Mouse (Mus musculus) adrenal gland, adult 8-10 months (tissue): ENCODE results near the gene Raf1. TPM values are rescaled to one million over a fixed set of nuclear protein-coding genes. Genes with fewer than 3 reads are reported as not detected.
A peak's percentile ranks its signal among the peaks of the same experiment; 100 is the strongest.
"Not testable (repeated sequence)": the region's sequence is repeated elsewhere in the genome, so short reads cannot be mapped to it uniquely, and the experiment has no call there.

ENCODE experiments used
- DNase-seq: peaks from one replicate; pipeline ENCODE4 v3.0.0; 2022
- total RNA-seq, 4 experiments: library from RNA; stranded (reverse); gene quantifications; 2 replicates each; pipeline ENCODE4 v1.2.4; 2022

Gene Raf1
- total RNA-seq, 4 experiments from 2014 or later = 88.8 to 113 (median 97.7) TPM

- no peak for DNase-seq
Observed at GRCm38 (mm10) chr6:115681066-115681465, 4.6 kb upstream of the Raf1 start.

GRCm38 (mm10) chr6:115678012-115678411 is 1.6 kb upstream of the Raf1 start:
- no peak for DNase-seq

- no peak for DNase-seq
Observed at GRCm38 (mm10) chr6:115677441-115677840, 1.0 kb upstream of the Raf1 start.

- peak; percentile 78 for DNase-seq
Observed at GRCm38 (mm10) chr6:115675508-115676336, 713 bp downstream of the Raf1 start.

GRCm38 (mm10) chr6:115675166-115675507 is 1.3 kb downstream of the Raf1 start:
- no peak for DNase-seq

GRCm38 (mm10) chr6:115674316-115674715 is 2.1 kb downstream of the Raf1 start:
- no peak for DNase-seq

- DNase-seq = no peak
Observed at GRCm38 (mm10) chr6:115672700-115673099, 3.7 kb downstream of the Raf1 start.

GRCm38 (mm10) chr6:115666641-115667040 is 9.8 kb downstream of the Raf1 start:
- peak; percentile 57 for DNase-seq

GRCm38 (mm10) chr6:115664268-115664667 is 12.2 kb downstream of the Raf1 start:
- DNase-seq = no peak

GRCm38 (mm10) chr6:115658802-115659201 is 17.6 kb downstream of the Raf1 start:
- no peak for DNase-seq

- DNase-seq = no peak
Observed at GRCm38 (mm10) chr6:115653939-115654338, 22.5 kb downstream of the Raf1 start.

GRCm38 (mm10) chr6:115651719-115652118 is 24.7 kb downstream of the Raf1 start:
- DNase-seq = no peak

- no peak for DNase-seq
Observed at GRCm38 (mm10) chr6:115650476-115651427, 25.7 kb downstream of the Raf1 start.

GRCm38 (mm10) chr6:115649792-115650365 is 26.6 kb downstream of the Raf1 start:
- no peak for DNase-seq

- DNase-seq = no peak
Observed at GRCm38 (mm10) chr6:115643315-115643714, 33.1 kb downstream of the Raf1 start.

- DNase-seq = not testable (repeated sequence)
Observed at GRCm38 (mm10) chr6:115638188-115638587, 38.2 kb downstream of the Raf1 start.

- DNase-seq = peak; percentile 31
Observed at GRCm38 (mm10) chr6:115634015-115634414, 42.4 kb downstream of the Raf1 start.

GRCm38 (mm10) chr6:115631056-115631795 is 45.2 kb downstream of the Raf1 start:
- no peak for DNase-seq

GRCm38 (mm10) chr6:115626121-115626520 is 50.3 kb downstream of the Raf1 start:
- DNase-seq = no peak

GRCm38 (mm10) chr6:115620942-115621341 is 55.5 kb downstream of the Raf1 start:
- no peak for DNase-seq

GRCm38 (mm10) chr6:115619818-115620217 is 56.6 kb downstream of the Raf1 start:
- DNase-seq = no peak

- no peak for DNase-seq
Observed at GRCm38 (mm10) chr6:115615983-115616382, 60.5 kb downstream of the Raf1 start.
